Mouse (Mus musculus) hematopoietic stem cell, adult 5-6 weeks (primary cell): ENCODE measurements around the gene Cmc2. TPM values are rescaled to one million over a fixed set of nuclear protein-coding genes. Genes with fewer than 3 reads are reported as not detected.

Source experiments
- ATAC-seq, 2 experiments: fragments of 125-278 bp in 1 of 2; replicated peaks in 1 of 2; 2 replicates each; pipeline ENCODE4 v1.8.0; 2016 to 2017; ENCODE audit warnings: inconsistent platforms in 2 of 2, mild to moderate bottlenecking in 2 of 2, moderate number of reproducible peaks in 2 of 2, low read depth in 1 of 2, moderate TSS enrichment in 1 of 2; ENCODE audit not compliant: low FRiP score in 2 of 2, poor library complexity in 2 of 2, severe bottlenecking in 2 of 2, insufficient read depth in 1 of 2, low TSS enrichment in 1 of 2
- total RNA-seq: library from RNA; stranded (forward); fragments of 172-1452, 232-1000 nt; gene quantifications from 2 replicates; pipeline ENCODE4 v1.2.3, GENCODE M21; 2017

The Cmc2 gene
- total RNA-seq, 1 experiment from 2014 or later: 30.6 TPM

- peak; percentile 61 to 69 for ATAC-seq
Measured at GRCm38 (mm10) chr8:116927880-116928279, 6.6 kb upstream of the Cmc2 start.

- ATAC-seq: no peak
Measured at GRCm38 (mm10) chr8:116923526-116923925, 2.3 kb upstream of the Cmc2 start.

GRCm38 (mm10) chr8:116922060-116922757, 954 bp upstream of the Cmc2 start:
- no peak; a peak in 1 of 4 replicates for ATAC-seq

GRCm38 (mm10) chr8:116921005-116921336, 284 bp downstream of the Cmc2 start:
- peak in 1 of 2 experiments; percentile 56; a peak in 2 of 4 replicates for ATAC-seq

- ATAC-seq: 0 out of 4 replicates have a peak, but pooled peaks of 1 of the 2 experiments have one; percentile 14
Measured at GRCm38 (mm10) chr8:116905836-116906235, 15.4 kb downstream of the Cmc2 start.

GRCm38 (mm10) chr8:116905252-116905651, 16.0 kb downstream of the Cmc2 start:
- ATAC-seq: peak; percentile 39 to 71; a peak in 3 of 4 replicates

- no peak for ATAC-seq
Measured at GRCm38 (mm10) chr8:116904736-116905135, 16.5 kb downstream of the Cmc2 start.

- ATAC-seq: no peak
Measured at GRCm38 (mm10) chr8:116895521-116895920, 25.7 kb downstream of the Cmc2 start.

GRCm38 (mm10) chr8:116893938-116894337, 27.3 kb downstream of the Cmc2 start:
- ATAC-seq: 0 out of 4 replicates have a peak, but pooled peaks of 1 of the 2 experiments have one; percentile 12

GRCm38 (mm10) chr8:116892636-116893035, 28.6 kb downstream of the Cmc2 start:
- ATAC-seq: no peak; a peak in 1 of 4 replicates

- no peak for ATAC-seq
Measured at GRCm38 (mm10) chr8:116892130-116892529, 29.1 kb downstream of the Cmc2 start.

GRCm38 (mm10) chr8:116891446-116891845, 29.8 kb downstream of the Cmc2 start:
- ATAC-seq: no peak

GRCm38 (mm10) chr8:116887813-116888212, 33.4 kb downstream of the Cmc2 start:
- ATAC-seq: no peak

GRCm38 (mm10) chr8:116881396-116881795, 39.9 kb downstream of the Cmc2 start:
- no peak for ATAC-seq

GRCm38 (mm10) chr8:116875798-116876450, 45.3 kb downstream of the Cmc2 start:
- peak; percentile 48 to 53; a peak in 1 of 4 replicates for ATAC-seq

GRCm38 (mm10) chr8:116873986-116874385, 47.3 kb downstream of the Cmc2 start:
- no peak for ATAC-seq

GRCm38 (mm10) chr8:116873586-116873985, 47.7 kb downstream of the Cmc2 start:
- no peak for ATAC-seq

- ATAC-seq: no peak
Measured at GRCm38 (mm10) chr8:116872761-116873342, 48.4 kb downstream of the Cmc2 start.
